Mouse (Mus musculus) embryo, embryonic 9.5 days (tissue): ENCODE results near the gene Olfr427.
"Not testable (repeated sequence)": the region's sequence is repeated elsewhere in the genome, so short reads cannot be mapped to it uniquely, and the experiment has no call there.

Source experiments
- DNase-seq: peaks from one replicate; pipeline ENCODE4 v3.0.0-alpha.2; 2017; ENCODE audit errors: extremely low spot score

Olfr427 gene

DNA sequence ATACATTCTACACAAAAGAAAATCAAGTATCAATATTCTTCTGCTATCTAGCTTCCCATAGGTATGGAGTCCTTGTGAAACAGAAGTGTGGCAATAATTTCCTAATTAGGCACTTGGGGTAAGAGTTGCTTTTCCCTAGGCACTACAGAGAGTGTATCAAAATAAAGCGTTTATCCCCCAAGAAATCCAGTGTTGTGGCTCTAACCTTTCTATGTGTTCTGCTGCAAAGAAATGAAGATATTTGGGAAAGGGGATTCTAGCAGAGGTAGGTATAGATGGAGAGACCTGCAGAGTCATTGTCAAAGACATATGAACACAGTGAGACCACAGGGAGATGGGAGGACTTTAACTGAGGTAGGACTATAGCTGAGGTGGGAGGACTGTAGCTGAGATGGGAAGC is at the start of gene Olfr427:
Olfr427 (plus strand) TSS at position 301 of the 400 bp plus-strand sequence.
- DNase-seq = no peak

DNA sequence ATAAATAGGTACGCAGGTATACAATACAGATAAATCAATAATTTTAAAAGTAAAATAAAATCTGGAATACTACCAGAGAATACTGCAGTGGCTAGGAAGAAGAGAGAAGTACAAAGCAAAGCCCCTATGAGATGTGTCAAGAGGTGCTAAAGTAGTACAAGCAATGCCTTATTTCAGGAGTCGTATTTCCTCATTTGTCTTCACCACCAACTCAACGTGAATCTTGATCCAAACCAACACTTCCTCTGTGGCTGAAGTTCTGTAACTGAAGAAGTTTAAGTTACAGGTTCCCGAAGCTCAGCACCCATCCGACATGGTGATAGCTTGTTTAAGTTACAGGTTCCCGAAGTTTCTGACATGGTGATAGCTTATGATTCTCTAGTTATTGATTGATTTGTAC is 48.5 kb upstream of the Olfr427 start:
- not testable (repeated sequence) for DNase-seq

GRCm38 (mm10) chr1:174048893-174049292 is 47.8 kb upstream of the Olfr427 start, which contains the start of gene Olfr432:
TSS of gene Olfr432 (plus strand) at chr1:174049205.
- DNase-seq = no peak

- not testable (repeated sequence) for DNase-seq
Observed at GRCm38 (mm10) chr1:174049357-174049756, 47.3 kb upstream of the Olfr427 start.

- no peak for DNase-seq
Observed at GRCm38 (mm10) chr1:174050532-174050931, 46.2 kb upstream of the Olfr427 start.

GRCm38 (mm10) chr1:174051515-174051914 is 45.2 kb upstream of the Olfr427 start:
- DNase-seq = no peak

GRCm38 (mm10) chr1:174051931-174052536 is 44.7 kb upstream of the Olfr427 start:
- no peak for DNase-seq

DNA sequence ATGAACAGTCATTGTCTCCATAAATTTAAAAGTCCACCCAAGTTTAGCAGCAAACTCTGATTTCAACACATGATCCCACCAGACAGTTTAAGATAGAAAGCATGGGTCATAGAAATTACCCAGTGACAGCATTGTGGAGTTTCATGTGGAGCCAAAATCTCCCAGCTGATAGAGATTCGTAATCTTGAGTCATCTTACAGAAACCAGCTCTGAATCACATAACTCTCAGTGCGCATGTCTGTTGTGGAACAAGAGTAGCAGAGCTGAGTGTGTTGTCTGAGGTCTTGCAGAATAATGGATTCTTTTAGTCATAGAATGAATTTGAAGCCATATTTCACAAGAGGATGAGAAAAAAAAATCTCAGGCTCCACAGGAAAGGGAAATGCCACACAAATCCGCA is 43.7 kb upstream of the Olfr427 start:
- no peak for DNase-seq

- DNase-seq = no peak
Observed at GRCm38 (mm10) chr1:174055248-174055647, 41.4 kb upstream of the Olfr427 start.

DNA sequence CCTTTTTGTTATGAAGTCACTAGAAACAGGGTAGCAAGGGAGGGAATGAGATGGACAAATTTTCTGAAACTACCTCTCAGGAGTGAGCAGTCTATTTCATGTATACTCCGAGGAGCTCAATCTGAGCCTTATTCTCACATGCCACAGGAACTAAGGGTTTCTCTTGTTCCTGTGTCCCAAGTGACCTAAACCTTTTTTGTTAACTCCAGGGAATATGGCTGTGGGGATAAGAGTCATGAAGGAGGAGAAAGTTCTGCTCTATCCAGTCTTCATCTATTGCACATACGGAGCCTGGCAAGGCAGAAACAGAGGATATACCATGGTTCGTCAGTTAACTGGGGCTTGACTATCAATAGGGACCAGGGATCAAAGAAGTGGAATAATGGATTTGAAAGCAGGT is 30.4 kb upstream of the Olfr427 start, which contains the start of gene Olfr430:
Olfr430 (plus strand) TSS at position 301 of the 400 bp plus-strand sequence.
- DNase-seq = no peak

DNA sequence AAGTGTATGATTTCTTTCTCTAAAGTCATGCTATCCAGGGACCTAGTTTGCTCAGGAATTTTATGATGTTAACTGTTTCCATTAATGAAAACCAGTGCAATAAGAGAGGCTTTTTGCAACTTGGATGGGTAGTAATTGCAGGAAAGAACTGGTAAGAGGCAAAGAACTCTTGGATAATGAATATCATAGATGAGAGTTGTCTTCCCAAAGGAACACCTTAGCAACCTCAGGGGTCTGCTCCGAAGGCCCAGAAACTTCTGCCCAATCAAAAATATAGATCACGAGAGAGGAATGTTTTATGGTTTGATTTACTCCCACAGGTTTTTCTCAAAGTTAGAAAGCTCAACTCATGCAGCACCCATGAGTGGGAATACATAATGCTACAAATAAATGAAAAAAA is 12.7 kb upstream of the Olfr427 start, which contains the start of gene Olfr429:
Olfr429 (plus strand) TSS at position 301 of the 400 bp plus-strand sequence.
- DNase-seq = no peak

DNA sequence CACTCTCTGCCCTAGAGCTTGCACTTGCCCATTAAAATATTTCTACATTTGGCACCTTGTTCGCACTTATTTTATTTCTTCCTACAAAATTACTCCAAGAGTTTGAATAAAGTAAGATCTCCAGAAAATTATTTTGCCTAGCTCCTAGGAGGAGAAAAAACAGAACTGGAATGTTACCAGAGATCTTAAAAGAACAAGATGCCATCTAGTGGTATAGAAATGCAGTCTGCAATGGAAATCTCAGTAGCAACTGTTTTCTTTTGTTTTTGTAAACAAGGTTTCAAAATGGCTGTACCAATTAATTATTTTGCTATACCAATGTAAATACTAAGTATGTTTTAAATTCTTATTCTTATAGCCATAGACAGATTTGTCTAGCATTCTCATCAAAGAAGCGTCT is 7.0 kb downstream of the Olfr427 start:
- no peak for DNase-seq

DNA sequence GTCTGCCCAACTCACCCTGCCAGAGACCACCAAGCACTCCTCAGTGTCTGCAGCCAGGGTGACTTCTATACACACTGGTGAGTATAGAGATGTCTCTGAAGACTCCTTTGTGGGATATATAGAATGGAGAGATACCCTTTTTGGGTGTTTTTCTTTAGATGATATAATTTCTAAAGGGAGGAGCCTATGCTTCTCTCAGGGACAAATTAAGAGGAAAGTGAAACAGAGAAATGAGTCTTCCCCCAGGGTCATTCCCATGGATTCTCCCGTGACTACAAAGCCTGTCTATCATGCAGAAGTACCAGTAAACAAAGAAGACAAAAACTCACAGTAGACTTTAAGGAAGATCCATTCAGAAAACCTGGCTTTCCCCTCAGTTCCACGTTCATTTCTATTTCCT is 24.4 kb downstream of the Olfr427 start, which contains the start of gene Olfr231:
Olfr231 (minus strand) TSS at position 101 of the 400 bp plus-strand sequence.
- no peak for DNase-seq

- DNase-seq = no peak
Observed at GRCm38 (mm10) chr1:174131217-174131616, 34.5 kb downstream of the Olfr427 start, which contains the start of gene Olfr424. TSS of gene Olfr424 (plus strand) at chr1:174131517.

DNA sequence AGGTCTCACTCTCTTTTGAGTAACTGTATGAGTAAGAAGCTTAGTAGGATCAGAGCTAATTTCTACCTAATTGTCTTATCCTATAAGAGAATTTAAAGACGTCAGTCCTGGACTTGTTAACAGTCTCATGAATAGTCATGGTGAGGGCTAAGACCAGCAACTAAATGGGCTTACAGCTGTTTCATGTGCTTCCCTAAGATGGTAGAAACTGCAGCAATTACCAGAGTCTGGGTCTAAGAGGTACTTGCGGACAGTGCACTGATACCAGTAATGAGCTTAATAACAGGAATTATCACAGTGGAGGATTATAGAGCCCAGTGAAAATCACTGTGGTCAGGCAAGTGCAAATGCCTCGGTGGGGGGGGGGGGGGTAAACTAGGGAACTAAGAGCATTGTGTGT is 35.3 kb downstream of the Olfr427 start:
- no peak for DNase-seq

DNA sequence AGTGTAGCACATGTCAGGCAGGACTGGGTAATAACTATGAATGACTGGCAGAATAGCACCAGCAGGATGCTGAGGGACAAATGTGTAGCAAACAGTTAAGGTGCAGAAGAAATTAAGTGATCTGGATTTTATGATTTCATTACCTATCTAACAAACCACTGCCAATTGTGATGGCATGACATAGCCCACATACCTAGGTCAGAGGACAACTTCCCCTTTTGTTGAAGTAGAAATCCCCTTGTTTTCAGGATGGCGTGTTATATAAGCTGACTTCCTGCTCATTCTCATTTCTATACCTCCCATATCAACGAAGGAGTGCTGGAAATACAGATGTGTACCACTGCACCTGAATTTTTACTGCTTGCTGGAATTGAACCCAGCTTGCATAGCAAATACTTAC is 44.7 kb downstream of the Olfr427 start:
- DNase-seq = no peak

GRCm38 (mm10) chr1:174146696-174147095 is 50.0 kb downstream of the Olfr427 start:
- DNase-seq = no peak

DNA sequence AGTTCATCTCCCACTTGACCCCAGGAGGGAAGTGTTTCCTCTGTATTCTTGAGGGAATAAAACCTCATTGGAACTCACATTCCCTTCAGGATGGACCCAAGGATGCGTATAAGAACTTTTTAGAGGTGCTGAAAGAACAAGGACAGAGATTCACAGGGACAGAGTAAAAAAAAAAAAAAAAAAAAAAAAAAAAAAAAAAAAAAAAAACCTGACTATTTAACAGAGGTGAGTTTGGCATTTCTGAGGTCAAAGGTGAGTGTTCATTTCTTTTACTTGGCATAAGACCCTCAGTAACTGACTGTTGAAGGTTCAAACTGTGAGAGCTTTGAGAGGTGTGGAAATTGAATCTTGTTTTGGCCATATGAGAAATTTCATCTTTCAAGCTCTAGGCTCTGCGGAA is 52.6 kb downstream of the Olfr427 start:
- DNase-seq = no peak
